Mouse (Mus musculus) WW6 (cell line): ENCODE data around the gene Tmprss3.

Source experiments
- DNase-seq: peaks from one replicate; pipeline ENCODE4 v3.0.0-alpha.2; 2013; ENCODE audit warnings: low read depth, low spot score

The Tmprss3 gene

GRCm38 (mm10) chr17:31198877-31199276 is at the start of gene Tmprss3:
Tmprss3 (minus strand) TSS chr17:31198977.
- DNase-seq = no peak

GRCm38 (mm10) chr17:31247144-31247543 is 48.4 kb upstream of the Tmprss3 start:
- DNase-seq = peak; percentile 74

GRCm38 (mm10) chr17:31245321-31245720 is 46.5 kb upstream of the Tmprss3 start:
- DNase-seq = no peak

GRCm38 (mm10) chr17:31242764-31243163 is 44.0 kb upstream of the Tmprss3 start:
- DNase-seq = no peak

- DNase-seq = no peak
These were observed 42.4 kb upstream of the Tmprss3 start for GRCm38 (mm10) chr17:31241156-31241555.

GRCm38 (mm10) chr17:31238234-31239020 is 39.6 kb upstream of the Tmprss3 start:
- DNase-seq = no peak

- no peak for DNase-seq
These were observed 37.1 kb upstream of the Tmprss3 start for GRCm38 (mm10) chr17:31235915-31236314.

GRCm38 (mm10) chr17:31232251-31233010 is 33.7 kb upstream of the Tmprss3 start:
- no peak for DNase-seq

- DNase-seq = no peak
These were observed 33.0 kb upstream of the Tmprss3 start for GRCm38 (mm10) chr17:31231780-31232179.

- no peak for DNase-seq
These were observed 28.2 kb upstream of the Tmprss3 start for GRCm38 (mm10) chr17:31226931-31227330.

- no peak for DNase-seq
These were observed 27.6 kb upstream of the Tmprss3 start for GRCm38 (mm10) chr17:31226368-31226767.

GRCm38 (mm10) chr17:31224591-31224990 is 25.8 kb upstream of the Tmprss3 start:
- no peak for DNase-seq

GRCm38 (mm10) chr17:31223835-31224234 is 25.1 kb upstream of the Tmprss3 start:
- no peak for DNase-seq

GRCm38 (mm10) chr17:31222810-31223310 is 24.1 kb upstream of the Tmprss3 start:
- DNase-seq = no peak

GRCm38 (mm10) chr17:31216068-31216955 is 17.5 kb upstream of the Tmprss3 start:
- no peak for DNase-seq

- DNase-seq = no peak
These were observed 13.1 kb upstream of the Tmprss3 start for GRCm38 (mm10) chr17:31211881-31212280.

GRCm38 (mm10) chr17:31210299-31210698 is 11.5 kb upstream of the Tmprss3 start:
- no peak for DNase-seq

- no peak for DNase-seq
These were observed 10.7 kb upstream of the Tmprss3 start for GRCm38 (mm10) chr17:31209376-31209930.

- DNase-seq = no peak
These were observed 9.9 kb upstream of the Tmprss3 start for GRCm38 (mm10) chr17:31208654-31209053.

- DNase-seq = no peak
These were observed 9.1 kb upstream of the Tmprss3 start, which contains the start of gene Ubash3a for GRCm38 (mm10) chr17:31207771-31208334. Ubash3a (plus strand) TSS chr17:31207873.

GRCm38 (mm10) chr17:31196283-31196682 is 2.5 kb downstream of the Tmprss3 start:
- no peak for DNase-seq
